Mouse (Mus musculus) forebrain, postnatal 0 days (tissue): ENCODE results near the gene Rnf187. TPM values are rescaled to one million over a fixed set of nuclear protein-coding genes. Genes with fewer than 3 reads are reported as not detected.
"Not testable (repeated sequence)": the region's sequence is repeated elsewhere in the genome, so short reads cannot be mapped to it uniquely, and the experiment has no call there.

Source experiments
- ATAC-seq: fragments of 200-750 bp; cut with Nextera tagmentation; 2 replicates; pipeline ENCODE4 v1.8.0; 2017; ENCODE audit warnings: mild to moderate bottlenecking, moderate library complexity
- DNase-seq: peaks from one replicate; pipeline ENCODE4 v3.0.0-alpha.2; 2015
- H3K27ac ChIP-seq: fragments of 300-500 bp; sonication (generic); 2 replicates; pipeline ENCODE4 v1.5.1; 2014; ENCODE audit warnings: low read depth, mild to moderate bottlenecking, antibody characterized with exemption, low read length, moderate library complexity, mixed read lengths
- H3K27me3 ChIP-seq: fragments of 300-500 bp; sonication (generic); 2 replicates; pipeline ENCODE4 v1.6.1; 2014; ENCODE audit warnings: mild to moderate bottlenecking, low read length, mixed read lengths; ENCODE audit not compliant: insufficient read depth
- H3K36me3 ChIP-seq: fragments of 300-500 bp; sonication (generic); 2 replicates; pipeline ENCODE4 v1.6.1; 2014; ENCODE audit warnings: mild to moderate bottlenecking, moderate library complexity; ENCODE audit not compliant: insufficient read depth
- H3K4me1 ChIP-seq: fragments of 300-500 bp; sonication (generic); 2 replicates; pipeline ENCODE4 v1.6.1; 2014; ENCODE audit warnings: antibody characterized with exemption; ENCODE audit not compliant: insufficient read depth
- H3K4me2 ChIP-seq: fragments of 300-500 bp; sonication (generic); 2 replicates; pipeline ENCODE4 v1.6.1; 2014; ENCODE audit warnings: low read depth, mild to moderate bottlenecking, moderate library complexity
- H3K4me3 ChIP-seq: fragments of 300-500 bp; sonication (generic); 2 replicates; pipeline ENCODE4 v1.5.1; 2014; ENCODE audit warnings: low read depth, low read length, mixed read lengths
- H3K9ac ChIP-seq: fragments of 300-500 bp; sonication (generic); 2 replicates; pipeline ENCODE4 v1.6.1; 2014; ENCODE audit warnings: mild to moderate bottlenecking
- H3K9me3 ChIP-seq: fragments of 300-500 bp; sonication (generic); 2 replicates; pipeline ENCODE4 v1.6.1; 2016; ENCODE audit warnings: low read length
- CTCF ChIP-seq: sonication (generic); IDR thresholded peaks from 2 replicates; pipeline ENCODE4 v1.5.1; 2016; ENCODE audit warnings: antibody characterized with exemption, control low read depth, low read depth
- WGBS: fragments of 180-500 bp; shearing (Covaris S2); extraction: QIAGEN DNeasy Blood & Tissue Kit; methylation state at CpG from one replicate; pipeline ENCODE4 v1.1.7; 2014; 5-methylcytosine and 5-hydroxymethylcytosine counted together
- polyA plus RNA-seq: library from polyadenylated mRNA; unstranded; fragments of >200 nt; fragmentation: Nextera tagmentation; extraction: Ambion mirVana; gene quantifications from 2 replicates; pipeline ENCODE4 v1.2.1, GENCODE M21; 2015
- total RNA-seq: library from RNA; depleted of rRNA; stranded (reverse); fragments of >200 nt; gene quantifications from 2 replicates; pipeline ENCODE4 v1.2.3, GENCODE M21; 2014

Rnf187 gene
- total and polyA plus RNA-seq, 2 experiments from 2014 or later, result 608 to 716 TPM

DNA sequence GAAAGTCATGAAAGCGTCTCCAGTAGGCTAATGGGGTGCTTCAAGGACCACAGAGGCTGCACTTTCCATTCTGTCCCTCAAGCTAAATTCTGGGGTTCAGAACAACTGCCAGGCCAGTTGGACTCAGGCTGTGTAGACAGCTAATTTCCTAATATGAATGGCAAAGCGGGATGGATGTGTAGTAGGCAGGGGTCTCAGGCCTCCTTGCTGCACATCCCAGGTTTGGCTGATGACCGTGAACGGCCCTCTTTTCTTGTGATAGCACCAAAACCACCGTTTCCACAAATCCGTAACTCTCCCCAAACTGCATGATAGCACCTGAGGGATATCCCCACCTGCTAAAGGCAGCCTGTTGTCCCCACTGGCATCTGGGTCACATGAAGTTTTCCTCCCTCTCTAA lies 19.8 kb upstream of the Rnf187 start:
- H3K36me3 ChIP-seq, result no peaks in the 10 kb centered on the region; the same call in 1 of the 2 replicates
- H3K4me3 ChIP-seq, result no peak overlapping the region
- peaks cover 21% of the 10 kb centered on the region for H3K4me1 ChIP-seq

DNA sequence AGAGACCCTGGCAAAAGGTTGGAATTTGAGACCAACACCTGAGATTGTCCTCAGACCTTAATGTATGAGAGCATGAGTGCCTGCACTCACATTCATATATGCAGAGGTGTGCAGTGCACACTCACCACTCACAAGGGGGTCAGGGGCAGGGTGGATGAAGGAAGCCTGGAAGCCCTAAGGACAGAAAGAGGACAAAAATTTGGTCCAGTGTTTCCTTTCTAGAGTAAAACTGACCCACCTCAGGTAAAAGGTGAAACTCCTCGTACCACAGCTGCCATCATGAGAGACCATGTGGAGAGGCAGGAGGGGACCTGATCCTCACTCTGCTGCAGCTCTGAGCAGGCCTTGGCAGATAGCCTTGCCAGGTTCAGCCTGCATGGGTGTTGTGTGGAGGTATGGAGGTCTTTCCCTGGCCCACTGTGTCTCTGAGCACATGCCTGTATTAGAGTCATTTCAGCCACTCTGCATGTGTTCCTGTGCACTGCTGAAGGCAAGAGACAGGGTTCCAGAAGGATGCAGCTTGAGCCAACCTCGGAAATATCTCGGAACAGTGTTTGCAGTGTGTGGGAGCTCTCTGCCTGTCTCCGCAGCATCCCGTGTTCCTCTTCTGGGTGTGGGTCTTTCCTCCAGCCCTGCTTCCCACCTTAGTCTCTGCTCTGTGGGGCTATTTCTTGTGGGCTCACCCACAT lies 18.7 kb upstream of the Rnf187 start:
- no peaks in the 10 kb centered on the region; the same call in 1 of the 2 replicates for H3K36me3 ChIP-seq
- no peak for TF ChIP-seq CTCF
- H3K27ac ChIP-seq, result no peak overlapping the region
- no peaks in the 10 kb centered on the region for H3K27me3 ChIP-seq
- 62% methylated on average over 5 of the region's 5 CpGs for WGBS
- ATAC-seq (no peak), DNase-seq (no peak)
- H3K4me1 ChIP-seq, result peaks cover 21% of the 10 kb centered on the region
- peak overlapping the region; percentile 59 for H3K4me3 ChIP-seq
- peak overlapping the region; percentile 85 for H3K4me2 ChIP-seq
- peak overlapping the region; percentile 75 for H3K9ac ChIP-seq
- H3K9me3 ChIP-seq, result no peaks in the 10 kb centered on the region

More for the DNA sequence above, 19.8 kb upstream of the Rnf187 start:
- H3K4me2 ChIP-seq, result no peak overlapping the region
- DNase-seq, result no peak
- no peak for ATAC-seq
- TF ChIP-seq CTCF, result no peak
- H3K9me3 ChIP-seq, result no peaks in the 10 kb centered on the region
- WGBS, result 88% methylated on average over 6 of the region's 6 CpGs
- no peak overlapping the region for H3K9ac ChIP-seq
- H3K27ac ChIP-seq, result no peak overlapping the region
- H3K27me3 ChIP-seq, result no peaks in the 10 kb centered on the region

DNA sequence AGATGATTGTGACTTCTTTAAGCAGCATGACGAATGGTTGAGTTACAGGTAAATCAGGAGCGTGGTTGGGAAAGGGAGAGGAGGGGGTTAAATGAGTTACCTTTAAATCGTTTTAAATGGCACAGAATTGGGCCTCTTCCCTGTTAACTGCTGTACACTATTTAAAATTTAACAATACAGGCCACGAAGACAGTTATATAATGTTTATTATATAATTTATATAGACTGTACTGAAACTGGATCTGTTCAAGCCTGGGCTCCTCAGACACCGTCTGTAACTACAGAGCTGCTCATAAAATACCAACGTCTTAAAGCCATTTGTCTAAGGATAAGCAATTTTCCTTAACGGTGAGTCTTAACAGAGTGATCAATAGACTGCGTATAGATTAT lies 17.1 kb upstream of the Rnf187 start:
- Histone ChIP-seq H3K9ac (peak overlapping the region; percentile 75), H3K4me1 (peaks cover 24% of the 10 kb centered on the region), H3K27ac (0 out of 2 replicates have a peak overlapping the region, but pooled peaks have one; percentile 99), H3K27me3 (no peaks in the 10 kb centered on the region), H3K4me3 (peak overlapping the region; percentile 59), H3K4me2 (peak overlapping the region; percentile 85), H3K9me3 (no peaks in the 10 kb centered on the region), H3K36me3 (no peaks in the 10 kb centered on the region; the same call in 1 of the 2 replicates)
- 10% methylated on average over 8 of the region's 8 CpGs for WGBS
- ATAC-seq (no peak), DNase-seq (no peak)
- TF ChIP-seq CTCF, result no peak

DNA sequence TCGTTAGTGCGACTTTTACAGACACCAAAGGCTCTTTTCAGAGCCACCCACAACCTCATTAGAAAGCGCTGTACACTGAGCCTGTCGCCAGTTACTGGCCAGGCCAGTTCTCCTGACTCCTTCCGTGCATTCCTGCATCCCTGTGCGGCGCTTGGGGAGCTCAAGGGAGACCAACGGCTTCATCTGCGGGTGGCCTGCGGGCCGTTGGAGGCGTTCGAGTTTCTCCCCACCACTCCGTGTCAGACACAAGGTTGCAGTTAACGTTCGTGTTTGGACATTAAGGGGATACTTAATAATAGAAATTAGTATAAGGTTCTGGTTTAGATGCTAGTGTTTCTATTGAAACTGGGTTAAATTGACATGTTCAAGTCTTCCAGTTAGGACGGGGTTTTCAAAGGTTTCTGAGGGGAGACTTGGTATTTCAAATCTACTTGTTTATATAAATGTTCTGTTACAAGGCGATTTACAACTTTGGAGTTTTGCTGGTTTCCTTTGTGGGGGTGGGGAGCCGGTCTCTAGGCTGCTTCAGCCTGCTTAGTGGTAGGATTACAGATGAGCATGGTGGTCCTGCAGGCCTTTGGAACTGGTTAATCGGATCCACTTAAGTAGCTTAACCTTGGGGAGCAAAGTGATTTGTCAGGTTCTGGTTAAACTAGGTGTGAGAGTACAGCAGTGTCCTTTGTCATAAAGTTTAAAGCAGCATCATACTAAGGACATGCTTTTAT lies 16.6 kb upstream of the Rnf187 start:
- ATAC-seq (no peak), DNase-seq (peak; percentile 49)
- peak overlapping the region; percentile 75 for H3K9ac ChIP-seq
- peak overlapping the region; percentile 99 for H3K27ac ChIP-seq
- peak overlapping the region; percentile 59 for H3K4me3 ChIP-seq
- WGBS, result under 1% methylated on average over 20 of the region's 20 CpGs
- peaks cover 29% of the 10 kb centered on the region for H3K4me1 ChIP-seq
- H3K9me3 ChIP-seq, result no peaks in the 10 kb centered on the region
- H3K27me3 ChIP-seq, result no peaks in the 10 kb centered on the region
- H3K36me3 ChIP-seq, result no peaks in the 10 kb centered on the region; the same call in 1 of the 2 replicates
- H3K4me2 ChIP-seq, result peak overlapping the region; percentile 85
- 0 out of 2 replicates have a peak, but pooled peaks have one; percentile 22 for TF ChIP-seq CTCF

DNA sequence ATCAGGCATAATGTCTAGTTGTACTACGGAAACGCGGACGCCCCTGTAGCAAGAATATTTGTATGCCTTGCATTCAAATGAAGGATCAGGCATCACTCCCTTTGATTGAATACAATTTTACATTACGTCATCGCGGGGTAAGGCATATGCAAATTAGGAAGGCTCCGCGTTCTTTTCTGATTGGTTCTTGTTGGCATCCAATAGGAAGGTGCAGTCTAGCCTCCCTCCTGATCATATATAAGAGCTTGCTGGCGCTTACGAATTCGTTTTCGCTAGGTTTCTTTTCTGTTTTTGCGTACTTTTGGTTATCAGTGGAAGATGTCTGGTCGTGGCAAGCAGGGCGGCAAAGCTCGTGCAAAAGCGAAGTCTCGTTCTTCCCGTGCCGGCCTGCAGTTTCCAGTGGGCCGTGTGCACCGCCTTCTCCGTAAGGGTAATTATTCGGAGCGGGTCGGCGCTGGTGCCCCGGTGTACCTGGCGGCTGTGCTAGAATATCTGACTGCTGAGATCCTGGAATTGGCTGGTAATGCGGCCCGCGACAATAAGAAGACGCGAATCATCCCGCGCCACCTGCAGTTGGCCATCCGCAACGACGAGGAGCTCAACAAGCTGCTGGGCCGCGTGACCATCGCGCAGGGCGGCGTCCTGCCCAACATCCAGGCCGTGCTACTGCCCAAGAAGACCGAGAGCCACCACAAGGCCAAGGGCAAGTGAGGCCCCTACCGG lies 15.9 kb upstream of the Rnf187 start, which contains the start of the genes Hist3h2a and Trim17:
Gene Hist3h2a, plus strand, starts transcription at position 266 of the 723 bp plus-strand sequence.
Gene Trim17, plus strand, starts transcription at position 266 of the 723 bp plus-strand sequence.
- Histone ChIP-seq H3K9ac (peak within 1 kb of the TSS; percentile 96), H3K4me1 (peaks cover 29% of the 10 kb centered on the region), H3K27ac (peak within 1 kb of the TSS; percentile 99), H3K36me3 (no peaks in the 10 kb centered on the region; the same call in 1 of the 2 replicates), H3K9me3 (no peaks in the 10 kb centered on the region), H3K4me3 (peak within 1 kb of the TSS; percentile 59), H3K4me2 (peak within 1 kb of the TSS; percentile 85), H3K27me3 (no peaks in the 10 kb centered on the region)
- peak; percentile 73; the same call in 1 of the 2 replicates for TF ChIP-seq CTCF
- ATAC-seq (peak; percentile 88), DNase-seq (peak; percentile 98)
- WGBS, result under 1% methylated on average over 49 of the region's 49 CpGs

DNA sequence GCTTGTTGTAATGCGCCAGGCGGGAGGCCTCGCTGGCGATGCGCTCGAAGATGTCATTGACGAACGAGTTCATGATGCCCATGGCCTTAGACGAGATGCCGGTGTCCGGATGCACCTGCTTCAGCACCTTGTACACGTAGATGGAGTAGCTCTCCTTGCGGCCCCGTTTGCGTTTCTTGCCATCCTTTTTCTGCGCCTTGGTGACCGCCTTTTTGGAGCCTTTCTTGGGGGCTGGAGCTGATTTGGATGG lies 15.4 kb upstream of the Rnf187 start:
- ATAC-seq, DNase-seq: not testable (repeated sequence)

More for the DNA sequence above, 15.4 kb upstream of the Rnf187 start:
- H3K4me1 ChIP-seq, result peaks cover 26% of the 10 kb centered on the region
- H3K9me3 ChIP-seq, H3K27me3 ChIP-seq, H3K36me3 ChIP-seq: not testable (repeated sequence)
- H3K4me2 ChIP-seq, result peak overlapping the region; percentile 85
- H3K9ac ChIP-seq, result peak overlapping the region; percentile 96
- 0% methylated on average over 14 of the region's 17 CpGs for WGBS
- peak overlapping the region; percentile 99 for H3K27ac ChIP-seq
- peak overlapping the region; percentile 59 for H3K4me3 ChIP-seq
